Mouse (Mus musculus): ENCODE results near the gene Chst5. TPM values are rescaled to one million over a fixed set of nuclear protein-coding genes. Genes with fewer than 3 reads are reported as not detected.

Chst5 gene
- polyA plus RNA-seq, 1 experiment from 2014 or later: 5.3 TPM

- WGBS: 79% methylated on average over 3 of the region's 3 CpGs
- H3K9ac ChIP-seq (replicated peaks; ENCODE audit: low read depth): no peak overlapping the region
- H3K27ac ChIP-seq (ENCODE audit: low read length): no peak overlapping the region
- H3K4me2 ChIP-seq (replicated peaks; ENCODE audit: low read depth, low read length): no peak overlapping the region
- ATAC-seq (no peak), DNase-seq (ENCODE audit: low spot score) (no peak)
- H3K4me3 ChIP-seq (ENCODE audit: low read depth, low read length): no peak overlapping the region
- H3K36me3 ChIP-seq (ENCODE audit: insufficient read depth, low read length): peaks cover 14% of the 10 kb centered on the region; the same call in 1 of the 2 replicates
- no peak for TF ChIP-seq CTCF (IDR thresholded peaks at IDR 0.05)
- no peak for TF ChIP-seq EP300 (IDR thresholded peaks at IDR 0.05)
- no peaks in the 10 kb centered on the region for H3K9me3 ChIP-seq (ENCODE audit: low read length)
- H3K27me3 ChIP-seq (replicated peaks; ENCODE audit: insufficient read depth, low read length): no peaks in the 10 kb centered on the region
- H3K4me1 ChIP-seq (ENCODE audit: insufficient read depth, low read depth, low read length): no peaks in the 10 kb centered on the region
Measured at GRCm38 (mm10) chr8:111950846-111951245, 40.6 kb upstream of the Chst5 start.

GRCm38 (mm10) chr8:111947954-111948353, 37.7 kb upstream of the Chst5 start:
- Histone ChIP-seq H3K4me1 (ENCODE audit: insufficient read depth, low read depth, low read length) (no peaks in the 10 kb centered on the region), H3K4me3 (ENCODE audit: low read depth, low read length) (no peak overlapping the region), H3K27me3 (replicated peaks; ENCODE audit: insufficient read depth, low read length) (no peaks in the 10 kb centered on the region), H3K9me3 (ENCODE audit: low read length) (no peaks in the 10 kb centered on the region), H3K9ac (replicated peaks; ENCODE audit: low read depth) (no peak overlapping the region), H3K36me3 (ENCODE audit: insufficient read depth, low read length) (peaks cover 23% of the 10 kb centered on the region; the same call in 1 of the 2 replicates), H3K27ac (ENCODE audit: low read length) (no peak overlapping the region), H3K4me2 (replicated peaks; ENCODE audit: low read depth, low read length) (no peak overlapping the region)
- no peak for ATAC-seq
- 91% methylated on average over 8 of the region's 8 CpGs for WGBS
- DNase-seq (ENCODE audit: low spot score): no peak
- no peak for TF ChIP-seq EP300 (IDR thresholded peaks at IDR 0.05)

DNA sequence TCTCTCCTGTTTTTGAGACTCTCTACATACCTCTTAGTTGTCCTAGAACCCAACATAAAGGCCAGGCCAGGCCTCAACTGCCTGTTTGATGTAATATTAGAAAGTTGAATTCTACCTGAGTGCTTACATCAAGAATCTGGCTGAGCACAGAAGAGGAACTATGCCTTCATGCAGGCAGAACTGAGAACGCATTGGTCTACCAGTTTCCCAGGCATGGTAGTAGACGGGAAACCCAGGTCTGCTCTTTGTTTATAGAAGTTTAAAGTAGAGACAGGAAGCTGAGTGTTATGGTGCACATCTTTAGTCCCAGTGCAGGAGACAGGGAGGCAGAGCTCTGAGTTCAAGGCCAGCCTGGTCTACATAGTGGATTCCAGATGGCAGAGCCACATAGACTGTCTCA, 36.9 kb upstream of the Chst5 start:
- no peak for DNase-seq (ENCODE audit: low spot score)
- H3K27ac ChIP-seq (ENCODE audit: low read length): no peak overlapping the region
- no peaks in the 10 kb centered on the region for H3K27me3 ChIP-seq (replicated peaks; ENCODE audit: insufficient read depth, low read length)
- no peaks in the 10 kb centered on the region for H3K9me3 ChIP-seq (ENCODE audit: low read length)
- peaks cover 23% of the 10 kb centered on the region; the same call in 1 of the 2 replicates for H3K36me3 ChIP-seq (ENCODE audit: insufficient read depth, low read length)
- WGBS: 65% methylated on average over 2 of the region's 2 CpGs
- no peak for ATAC-seq
- no peak overlapping the region for H3K4me2 ChIP-seq (replicated peaks; ENCODE audit: low read depth, low read length)
- H3K9ac ChIP-seq (replicated peaks; ENCODE audit: low read depth): no peak overlapping the region
- TF ChIP-seq CTCF (IDR thresholded peaks at IDR 0.05): no peak
- TF ChIP-seq EP300 (IDR thresholded peaks at IDR 0.05): no peak
- H3K4me1 ChIP-seq (ENCODE audit: insufficient read depth, low read depth, low read length): peaks cover under 1% of the 10 kb centered on the region; the same call in 1 of the 2 replicates
- no peak overlapping the region for H3K4me3 ChIP-seq (ENCODE audit: low read depth, low read length)

DNA sequence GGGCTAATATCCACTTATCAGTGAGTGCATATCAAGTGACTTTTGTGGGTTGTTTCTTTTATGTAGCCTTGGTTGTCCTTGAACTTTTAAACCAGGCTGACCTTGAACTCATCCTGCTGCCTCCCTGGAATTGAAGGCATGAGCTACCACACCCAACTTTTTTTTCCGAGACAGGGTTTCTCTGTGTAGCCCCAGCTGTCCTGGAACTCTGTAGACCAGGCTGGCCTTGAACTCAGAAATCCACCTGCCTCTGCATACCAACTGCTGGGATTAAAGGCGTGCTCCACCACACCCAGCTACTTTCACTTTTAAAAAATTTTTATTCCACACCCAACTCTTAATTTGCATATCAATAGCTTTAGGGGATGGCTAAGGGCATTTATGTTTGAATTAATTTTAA, 33.3 kb upstream of the Chst5 start:
- no peak overlapping the region for H3K9ac ChIP-seq (replicated peaks; ENCODE audit: low read depth)
- DNase-seq (ENCODE audit: low spot score): no peak
- no peak overlapping the region for H3K4me3 ChIP-seq (ENCODE audit: low read depth, low read length)
- 85% methylated on average over 2 of the region's 2 CpGs for WGBS
- H3K36me3 ChIP-seq (ENCODE audit: insufficient read depth, low read length): peaks cover 17% of the 10 kb centered on the region; the same call in 1 of the 2 replicates
- TF ChIP-seq CTCF (IDR thresholded peaks at IDR 0.05) (no peak), EP300 (IDR thresholded peaks at IDR 0.05) (no peak)
- peaks cover 15% of the 10 kb centered on the region; the same call in 1 of the 2 replicates for H3K4me1 ChIP-seq (ENCODE audit: insufficient read depth, low read depth, low read length)
- H3K4me2 ChIP-seq (replicated peaks; ENCODE audit: low read depth, low read length): no peak overlapping the region
- H3K9me3 ChIP-seq (ENCODE audit: low read length): no peaks in the 10 kb centered on the region
- no peaks in the 10 kb centered on the region for H3K27me3 ChIP-seq (replicated peaks; ENCODE audit: insufficient read depth, low read length)
- ATAC-seq: no peak
- H3K27ac ChIP-seq (ENCODE audit: low read length): no peak overlapping the region

- Histone ChIP-seq H3K27me3 (replicated peaks; ENCODE audit: insufficient read depth, low read length) (no peaks in the 10 kb centered on the region), H3K36me3 (ENCODE audit: insufficient read depth, low read length) (peaks cover 11% of the 10 kb centered on the region; the same call in 1 of the 2 replicates), H3K9me3 (ENCODE audit: low read length) (no peaks in the 10 kb centered on the region), H3K27ac (ENCODE audit: low read length) (peak overlapping the region; percentile 78), H3K4me1 (ENCODE audit: insufficient read depth, low read depth, low read length) (peaks cover 15% of the 10 kb centered on the region; the same call in 1 of the 2 replicates), H3K4me3 (ENCODE audit: low read depth, low read length) (peak overlapping the region; percentile 86), H3K4me2 (replicated peaks; ENCODE audit: low read depth, low read length) (peak overlapping the region; percentile 81), H3K9ac (replicated peaks; ENCODE audit: low read depth) (peak overlapping the region; percentile 92)
- TF ChIP-seq EP300 (IDR thresholded peaks at IDR 0.05): no peak
- TF ChIP-seq CTCF (IDR thresholded peaks at IDR 0.05): no peak
- DNase-seq (ENCODE audit: low spot score): peak; percentile 54
- 4% methylated on average over 21 of the region's 23 CpGs for WGBS
- peak; percentile 23 for ATAC-seq
Measured at GRCm38 (mm10) chr8:111941101-111941454, 30.8 kb upstream of the Chst5 start.

DNA sequence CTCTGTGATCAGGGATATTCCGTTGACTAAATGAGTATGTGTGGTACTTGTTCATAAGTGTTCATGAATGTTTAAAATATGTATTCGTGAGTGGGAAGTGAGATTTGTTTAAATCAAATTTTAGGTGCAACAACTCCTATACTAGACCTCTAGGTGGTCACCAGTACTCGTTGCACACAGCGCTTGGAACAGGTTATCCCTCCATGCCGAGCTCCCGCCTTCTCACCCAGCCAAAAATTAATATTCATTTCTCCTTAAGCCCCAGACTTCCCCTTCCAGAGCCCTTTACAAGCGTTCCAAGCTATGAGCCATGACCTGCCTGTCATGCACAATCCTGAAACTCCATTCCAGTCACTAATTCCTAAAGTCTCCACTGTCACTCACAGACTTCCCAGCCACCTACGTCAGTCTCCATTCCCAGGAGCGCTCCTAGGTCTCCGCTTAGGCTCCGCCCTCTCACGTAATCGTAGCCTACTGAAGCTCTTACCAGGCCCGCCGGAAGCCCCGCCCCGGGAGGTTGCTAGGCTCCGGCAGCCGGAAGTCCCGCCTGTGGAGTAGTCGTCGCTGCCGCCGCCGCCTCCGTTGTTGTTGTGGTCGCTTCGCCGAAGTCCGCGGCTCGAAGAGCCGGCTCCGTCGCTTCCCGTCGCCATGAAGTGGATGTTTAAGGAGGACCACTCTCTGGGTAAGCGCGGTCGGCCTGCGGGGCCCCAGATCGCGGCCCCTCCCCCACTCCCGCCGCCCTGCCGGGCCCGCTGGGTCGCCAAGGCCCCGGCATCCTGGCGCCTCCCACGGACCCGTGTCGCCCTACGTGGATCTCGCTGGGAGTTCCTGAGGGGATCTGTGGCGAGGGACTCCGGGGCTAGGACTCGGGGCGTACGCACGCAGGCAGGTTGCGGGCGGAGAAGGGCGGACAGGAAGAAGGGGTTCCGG, 30.2 kb upstream of the Chst5 start, which contains the start of gene Gabarapl2:
Gene Gabarapl2 (plus strand): TSS at position 533 of the 930 bp plus-strand sequence.
- Histone ChIP-seq H3K27ac (ENCODE audit: low read length) (peak within 1 kb of the TSS; percentile 84), H3K9ac (replicated peaks; ENCODE audit: low read depth) (peak within 1 kb of the TSS; percentile 92), H3K36me3 (ENCODE audit: insufficient read depth, low read length) (0 out of 2 replicates have a peak, but pooled peaks cover 5% of the 10 kb centered on the region), H3K9me3 (ENCODE audit: low read length) (no peaks in the 10 kb centered on the region), H3K4me3 (ENCODE audit: low read depth, low read length) (peak within 1 kb of the TSS; percentile 86), H3K4me1 (ENCODE audit: insufficient read depth, low read depth, low read length) (peaks cover 15% of the 10 kb centered on the region; the same call in 1 of the 2 replicates), H3K4me2 (replicated peaks; ENCODE audit: low read depth, low read length) (peak within 1 kb of the TSS; percentile 81), H3K27me3 (replicated peaks; ENCODE audit: insufficient read depth, low read length) (no peaks in the 10 kb centered on the region)
- peak; percentile 99 for DNase-seq (ENCODE audit: low spot score)
- 2% methylated on average over 63 of the region's 65 CpGs for WGBS
- TF ChIP-seq CTCF (IDR thresholded peaks at IDR 0.05) (0 out of 2 replicates have a peak, but pooled peaks have one; percentile 11), EP300 (IDR thresholded peaks at IDR 0.05) (no peak)
- ATAC-seq: peak; percentile 98

Measured in lung, postnatal 0 days (tissue).